Mouse (Mus musculus) heart, postnatal 0 days (tissue): ENCODE measurements around the gene Lamtor3. TPM values are rescaled to one million over a fixed set of nuclear protein-coding genes. Genes with fewer than 3 reads are reported as not detected.
A peak's percentile ranks its signal among the peaks of the same experiment; 100 is the strongest.
"Not testable (repeated sequence)": the region's sequence is repeated elsewhere in the genome, so short reads cannot be mapped to it uniquely, and the experiment has no call there.

Source experiments
- ATAC-seq: fragments of 200-750 bp; cut with Nextera tagmentation; 2 replicates; pipeline ENCODE4 v1.8.0; 2017; ENCODE audit warnings: low read depth, moderate number of reproducible peaks, moderate library complexity; ENCODE audit not compliant: insufficient read depth
- DNase-seq: peaks from one replicate; pipeline ENCODE4 v3.0.0-alpha.2; 2016; ENCODE audit warnings: low spot score
- H3K27ac ChIP-seq: fragments of 300-500 bp; sonication (generic); 2 replicates; pipeline ENCODE4 v1.5.1; 2014; ENCODE audit warnings: low read depth, mild to moderate bottlenecking
- H3K27me3 ChIP-seq: fragments of 300-500 bp; sonication (generic); 2 replicates; pipeline ENCODE4 v1.6.1; 2014; ENCODE audit warnings: low read length, mixed read lengths; ENCODE audit not compliant: control insufficient read depth, insufficient read depth
- H3K36me3 ChIP-seq: fragments of 300-500 bp; sonication (generic); replicated peaks from 2 replicates; pipeline ENCODE4 v1.6.1; 2014; ENCODE audit warnings: low read length, mixed read lengths; ENCODE audit not compliant: control insufficient read depth, insufficient read depth
- H3K4me1 ChIP-seq: fragments of 300-500 bp; sonication (generic); 2 replicates; pipeline ENCODE4 v1.6.1; 2014; ENCODE audit warnings: antibody characterized with exemption; ENCODE audit not compliant: control insufficient read depth, insufficient read depth
- H3K4me2 ChIP-seq: fragments of 300-500 bp; sonication (generic); 2 replicates; pipeline ENCODE4 v1.6.1; 2014; ENCODE audit warnings: low read depth, mild to moderate bottlenecking, low read length, moderate library complexity
- H3K4me3 ChIP-seq: fragments of 300-500 bp; sonication (generic); 2 replicates; pipeline ENCODE4 v1.5.1; 2014; ENCODE audit warnings: low read depth, low read length
- H3K9ac ChIP-seq: fragments of 300-500 bp; sonication (generic); replicated peaks from 2 replicates; pipeline ENCODE4 v1.6.1; 2014; ENCODE audit warnings: low read depth, low read length, mixed read lengths
- H3K9me3 ChIP-seq: fragments of 300-500 bp; sonication (generic); replicated peaks from 2 replicates; pipeline ENCODE4 v1.6.1; 2016; ENCODE audit warnings: low read length; ENCODE audit not compliant: control insufficient read depth
- CTCF ChIP-seq: IDR thresholded peaks from 2 replicates; pipeline ENCODE4 v1.5.1; 2016; ENCODE audit warnings: antibody characterized with exemption, control low read depth, low read depth
- EP300 ChIP-seq: IDR thresholded peaks from 2 replicates; pipeline ENCODE4 v1.6.1; 2016; ENCODE audit warnings: antibody characterized with exemption, low read depth
- WGBS: fragments of 180-500 bp; shearing (Covaris S2); extraction: QIAGEN DNeasy Blood & Tissue Kit; methylation state at CpG from one replicate; pipeline ENCODE4 v1.1.7; 2014; 5-methylcytosine and 5-hydroxymethylcytosine counted together
- polyA plus RNA-seq: library from polyadenylated mRNA; unstranded; fragments of >200 nt; fragmentation: Nextera tagmentation; extraction: Ambion mirVana; gene quantifications from 2 replicates; pipeline ENCODE4 v1.2.1, GENCODE M21; 2015
- total RNA-seq: library from RNA; depleted of rRNA; stranded (reverse); fragments of >200 nt; gene quantifications from 2 replicates; pipeline ENCODE4 v1.2.3, GENCODE M21; 2014; ENCODE audit warnings: low replicate concordance

Gene Lamtor3
- total and polyA plus RNA-seq, 2 experiments from 2014 or later, result 125 to 137 TPM

DNA sequence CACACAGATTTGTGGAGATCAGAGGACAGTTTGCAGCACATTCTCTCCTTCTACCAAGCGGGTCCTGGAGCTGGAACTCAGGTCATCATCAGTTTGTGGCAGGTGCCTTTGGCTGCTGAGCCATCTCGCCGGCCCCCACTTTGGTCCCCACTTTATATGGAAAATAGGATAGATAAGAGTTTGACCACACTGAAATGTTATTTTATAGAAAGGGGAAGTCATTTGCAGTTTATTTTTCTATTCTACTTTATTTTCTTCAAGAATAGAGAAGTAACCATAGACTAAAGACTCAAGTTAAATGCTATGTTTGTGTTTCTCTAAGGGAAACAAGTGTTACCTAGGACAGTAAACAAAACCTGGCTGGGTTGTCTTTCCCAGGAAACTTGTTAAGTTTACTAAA lies 21.4 kb upstream of the Lamtor3 start:
- Histone ChIP-seq H3K9ac (no peak overlapping the region), H3K36me3 (peaks cover 39% of the 10 kb centered on the region), H3K4me2 (no peak overlapping the region), H3K4me3 (no peak overlapping the region), H3K9me3 (no peaks in the 10 kb centered on the region), H3K27ac (no peak overlapping the region), H3K4me1 (no peaks in the 10 kb centered on the region), H3K27me3 (no peaks in the 10 kb centered on the region)
- TF ChIP-seq CTCF, result no peak
- TF ChIP-seq EP300, result no peak
- ATAC-seq (no peak), DNase-seq (no peak)
- 73% methylated on average over 3 of the region's 3 CpGs for WGBS

DNA sequence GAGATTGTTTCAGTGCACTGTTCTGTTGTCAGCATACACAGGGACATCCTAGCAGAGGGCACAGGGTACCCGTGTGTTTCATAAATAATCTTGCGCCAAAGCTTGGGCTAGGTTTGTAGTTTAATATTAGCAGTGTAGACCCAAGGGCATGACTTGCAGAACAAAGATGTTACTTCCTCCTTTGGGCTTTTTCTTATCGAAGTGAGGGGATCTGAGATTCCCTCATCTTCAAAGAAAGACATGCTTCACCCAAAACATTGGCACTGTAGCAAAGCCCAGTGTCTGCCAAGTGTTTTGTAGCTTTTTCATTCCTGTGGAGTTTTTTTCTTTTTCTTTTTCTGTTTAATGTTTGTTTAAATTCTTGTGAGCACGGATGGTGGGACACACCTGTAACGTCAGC lies 20.6 kb upstream of the Lamtor3 start:
- no peaks in the 10 kb centered on the region for H3K4me1 ChIP-seq
- H3K4me2 ChIP-seq, result no peak overlapping the region
- H3K27ac ChIP-seq, result no peak overlapping the region
- H3K9me3 ChIP-seq, result no peaks in the 10 kb centered on the region
- no peak overlapping the region for H3K4me3 ChIP-seq
- no peak overlapping the region for H3K9ac ChIP-seq
- peaks cover 43% of the 10 kb centered on the region for H3K36me3 ChIP-seq
- ATAC-seq, result no peak
- TF ChIP-seq CTCF, result no peak
- no peak for TF ChIP-seq EP300
- H3K27me3 ChIP-seq, result no peaks in the 10 kb centered on the region
- no peak for DNase-seq
- 87% methylated on average over 5 of the region's 5 CpGs for WGBS

DNA sequence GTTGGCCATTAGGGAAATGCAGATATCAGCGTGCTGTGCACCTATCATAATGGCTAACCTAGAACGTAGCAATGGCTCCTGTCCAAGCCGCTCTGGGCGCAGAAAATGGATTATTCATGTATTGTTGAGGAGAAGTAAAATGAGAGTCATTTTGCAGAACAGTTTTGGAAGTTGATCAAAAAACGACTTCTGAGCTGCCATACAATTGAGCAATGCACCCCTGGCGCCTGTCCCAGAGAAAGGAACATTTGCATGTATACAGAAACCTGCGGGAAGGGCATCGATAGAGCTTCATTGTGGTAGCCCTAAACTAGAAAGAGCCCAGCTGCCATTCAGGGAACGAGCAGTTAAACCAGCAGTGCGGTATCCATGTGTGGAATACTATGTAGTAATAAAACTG lies 18.2 kb upstream of the Lamtor3 start:
- no peak overlapping the region for H3K9ac ChIP-seq
- no peaks in the 10 kb centered on the region for H3K9me3 ChIP-seq
- DNase-seq (no peak), ATAC-seq (no peak)
- no peaks in the 10 kb centered on the region for H3K27me3 ChIP-seq
- peaks cover 44% of the 10 kb centered on the region for H3K36me3 ChIP-seq
- H3K4me1 ChIP-seq, result no peaks in the 10 kb centered on the region
- H3K4me2 ChIP-seq, result no peak overlapping the region
- TF ChIP-seq CTCF (no peak), EP300 (no peak)
- no peak overlapping the region for H3K4me3 ChIP-seq
- WGBS, result 84% methylated on average over 10 of the region's 10 CpGs
- H3K27ac ChIP-seq, result no peak overlapping the region

DNA sequence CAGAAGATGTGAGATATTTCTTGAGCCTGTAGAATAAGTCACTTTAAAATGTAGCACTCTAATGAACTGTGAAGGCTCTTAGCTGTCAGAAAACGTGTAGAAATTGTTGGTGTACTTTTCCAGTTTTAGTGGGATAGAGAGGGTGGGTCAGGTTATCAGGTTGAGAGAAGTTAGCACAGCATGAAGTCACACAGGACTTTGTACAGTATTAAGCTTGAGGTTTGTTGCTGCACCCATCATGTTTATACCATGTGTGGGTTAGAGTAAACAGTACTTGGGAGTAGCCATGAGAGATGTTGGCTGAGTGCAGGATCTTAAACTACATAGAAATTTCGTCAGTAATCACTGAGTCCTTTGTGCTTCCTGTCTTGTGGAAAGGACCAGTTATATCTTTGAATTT lies 5.2 kb upstream of the Lamtor3 start:
- WGBS, result 62% methylated on average over 2 of the region's 2 CpGs
- H3K27me3 ChIP-seq, result no peaks in the 10 kb centered on the region

DNA sequence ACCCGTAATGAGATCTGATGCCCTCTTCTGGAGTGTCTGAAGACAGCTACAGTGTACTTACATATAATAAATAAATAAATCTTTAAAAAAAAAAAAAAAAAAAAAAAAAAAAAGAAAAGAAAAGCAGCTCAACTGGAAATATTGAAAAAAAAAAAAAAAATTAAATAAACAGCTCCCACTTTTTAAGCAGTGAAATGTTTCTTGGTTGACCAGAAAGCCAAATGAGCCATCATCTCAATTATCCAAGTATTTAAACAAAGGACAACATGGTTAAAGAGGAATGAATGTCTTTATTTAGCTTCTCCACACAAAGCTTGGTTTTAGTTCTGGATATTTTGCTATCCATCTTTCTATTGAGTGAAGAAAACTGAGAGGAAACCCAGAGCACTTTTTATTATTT lies 3.7 kb upstream of the Lamtor3 start:
- no CpG with 5 or more reads among the region's 1 CpGs for WGBS
- not testable (repeated sequence) for DNase-seq, H3K4me2 ChIP-seq, ATAC-seq, H3K36me3 ChIP-seq, H3K27ac ChIP-seq, H3K9ac ChIP-seq, H3K9me3 ChIP-seq, H3K4me3 ChIP-seq, H3K27me3 ChIP-seq
- H3K4me1 ChIP-seq, result peaks cover 12% of the 10 kb centered on the region

More for the DNA sequence above, 5.2 kb upstream of the Lamtor3 start:
- Histone ChIP-seq H3K9me3 (no peaks in the 10 kb centered on the region), H3K9ac (no peak overlapping the region), H3K27ac (no peak overlapping the region), H3K4me1 (peaks cover 6% of the 10 kb centered on the region; the same call in 1 of the 2 replicates), H3K4me2 (no peak overlapping the region), H3K36me3 (peaks cover 17% of the 10 kb centered on the region; the same call in 1 of the 2 replicates), H3K4me3 (no peak overlapping the region)
- ATAC-seq (no peak), DNase-seq (no peak)
- TF ChIP-seq EP300 (no peak), CTCF (no peak)

DNA sequence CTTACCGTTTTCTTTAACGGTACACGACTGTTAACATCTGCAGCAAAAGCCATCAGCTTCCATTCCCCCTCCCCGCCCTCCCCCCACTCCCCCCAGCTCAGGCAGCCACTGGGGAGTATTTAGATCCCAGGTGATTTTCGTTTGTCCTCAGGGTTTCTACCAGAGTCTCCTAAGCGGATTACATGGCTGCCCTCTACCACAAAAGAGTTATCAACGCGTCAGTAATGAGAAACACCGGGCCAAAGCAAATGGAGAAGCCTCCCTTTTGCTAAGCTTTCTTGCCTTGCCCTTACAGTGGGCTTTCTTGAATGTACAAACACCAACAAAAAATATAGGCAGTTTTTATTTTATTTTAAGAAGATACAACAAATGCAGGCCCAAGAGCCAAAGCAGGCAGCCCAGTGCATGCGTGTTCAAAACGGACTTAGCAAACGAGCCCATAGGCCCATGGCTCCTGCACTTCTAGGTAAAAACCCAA lies 573 bp upstream of the Lamtor3 start:
- Histone ChIP-seq H3K9me3 (no peaks in the 10 kb centered on the region), H3K27me3 (no peaks in the 10 kb centered on the region), H3K4me1 (peaks cover 14% of the 10 kb centered on the region), H3K36me3 (peaks cover 16% of the 10 kb centered on the region), H3K4me3 (peak overlapping the region; percentile 90), H3K9ac (peak overlapping the region; percentile 87), H3K27ac (peak overlapping the region; percentile 68), H3K4me2 (peak overlapping the region; percentile 84)
- 19% methylated on average over 12 of the region's 12 CpGs for WGBS
- TF ChIP-seq EP300 (no peak), CTCF (no peak)
- DNase-seq (no peak), ATAC-seq (no peak; the same call in 1 of the 2 replicates)
